Comparison of ENCODE assay signal across 12 mouse cellular contexts in genomic region chr6:87845031-87845695, GRCm38 (mm10).
"Had no signal": no experiment of that assay in that cellular context is flagged by ENCODE, and none has a peak within 500 bp of the region (broad histone marks: within the 10 kb centered on the region; RNA-seq: fewer than 3 reads in every experiment).

No protein-coding gene starts in this region.

- ATAC-seq: liver, postnatal 0 days had no signal

- H3K4me3 ChIP-seq: left cerebral cortex, adult 2 months; limb, embryonic 10.5 days; liver, embryonic 13.5 days; lung, embryonic 15.5 days; megakaryocyte, embryonic 14.5 days; midbrain, embryonic 12.5 days had no signal

- H3K9me3 ChIP-seq: limb, embryonic 10.5 days; liver, embryonic 13.5 days; lung, embryonic 15.5 days; megakaryocyte, embryonic 14.5 days; midbrain, embryonic 12.5 days had no signal

- H3K9ac ChIP-seq: liver, embryonic 13.5 days; liver, postnatal 0 days; lung, embryonic 15.5 days; midbrain, embryonic 12.5 days had no signal

- H3K4me2 ChIP-seq: liver, embryonic 13.5 days; lung, embryonic 15.5 days; midbrain, embryonic 12.5 days had no signal

- H3K27ac ChIP-seq: left cerebral cortex, adult 2 months; limb, embryonic 10.5 days; liver, embryonic 13.5 days; lung, embryonic 15.5 days; macrophage; midbrain, embryonic 12.5 days had no signal

- DNase-seq: kidney, postnatal 14 days; liver, embryonic 13.5 days; liver, postnatal 0 days; lung, postnatal 14 days; thymus, adult 18-20 months; thymus, postnatal 14 days had no signal

- H3K27me3 ChIP-seq: liver, embryonic 13.5 days; lung, embryonic 15.5 days; megakaryocyte, embryonic 14.5 days; midbrain, embryonic 12.5 days had no signal
